Mouse (Mus musculus): ENCODE results near the gene Kpna3.
"Not testable (repeated sequence)": the region's sequence is repeated elsewhere in the genome, so short reads cannot be mapped to it uniquely, and the experiment has no call there.

Kpna3 gene

DNA sequence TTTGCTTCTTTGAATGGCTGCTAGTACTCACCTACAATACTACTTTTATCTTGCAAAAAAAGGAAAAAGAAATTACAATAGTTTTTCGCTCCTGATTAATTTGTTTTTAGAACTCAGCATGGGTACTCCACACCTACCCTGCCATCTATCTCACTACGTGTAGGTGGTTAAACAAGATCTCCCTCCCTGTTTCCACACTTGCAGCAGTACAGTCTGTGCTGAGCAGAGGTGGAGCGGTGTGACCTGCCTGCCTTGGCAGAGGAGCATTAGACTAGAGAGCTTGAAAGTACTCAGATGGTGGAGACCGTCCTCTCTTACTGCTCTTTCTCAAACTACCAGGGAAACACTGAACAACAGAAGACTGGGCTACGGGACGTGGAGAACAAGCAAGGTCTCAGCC lies 44.9 kb downstream of the Kpna3 start:
- peak; percentile 38 for DNase-seq (ENCODE audit: low read depth, low spot score)

DNA sequence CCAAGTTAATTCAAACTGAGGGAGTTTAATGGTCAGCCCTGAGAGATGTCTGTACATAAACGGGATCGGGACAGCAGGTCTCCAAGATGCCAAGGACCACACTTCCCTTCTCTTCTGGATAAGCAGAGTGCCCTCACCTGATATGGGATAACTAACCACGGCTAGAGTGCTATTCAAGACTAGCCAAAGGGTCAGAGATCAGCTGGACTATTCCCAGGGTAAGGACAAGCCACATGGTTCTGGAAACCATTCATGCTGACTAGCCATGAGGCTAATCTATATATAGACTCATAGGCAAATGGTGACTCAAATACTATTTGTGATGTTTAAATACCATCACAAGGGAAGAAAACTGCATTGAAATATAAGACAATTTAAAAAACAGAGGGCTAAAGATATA lies 49.1 kb downstream of the Kpna3 start:
- DNase-seq (ENCODE audit: low read depth, low spot score), result peak; percentile 85

DNA sequence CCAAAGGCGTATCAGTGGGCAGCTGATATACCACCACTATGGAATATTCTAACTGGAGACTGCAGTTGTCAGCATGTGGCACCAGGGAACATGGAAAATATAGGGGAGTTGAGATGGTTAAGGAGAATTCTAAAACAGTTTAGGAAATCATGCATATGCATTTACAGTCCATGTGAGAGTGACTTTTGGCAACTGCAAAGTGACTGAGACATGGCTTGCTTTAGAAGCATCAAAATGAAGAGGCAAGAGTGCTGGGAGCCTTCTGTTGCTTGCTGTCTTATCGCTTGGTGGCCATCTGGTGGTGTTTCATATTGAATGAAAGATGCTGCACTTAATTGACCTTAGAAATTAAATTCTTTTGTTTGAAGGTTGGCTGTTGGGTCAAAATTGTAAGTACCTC lies 72.4 kb downstream of the Kpna3 start:
- DNase-seq (ENCODE audit: low read depth, low spot score), result no peak

DNA sequence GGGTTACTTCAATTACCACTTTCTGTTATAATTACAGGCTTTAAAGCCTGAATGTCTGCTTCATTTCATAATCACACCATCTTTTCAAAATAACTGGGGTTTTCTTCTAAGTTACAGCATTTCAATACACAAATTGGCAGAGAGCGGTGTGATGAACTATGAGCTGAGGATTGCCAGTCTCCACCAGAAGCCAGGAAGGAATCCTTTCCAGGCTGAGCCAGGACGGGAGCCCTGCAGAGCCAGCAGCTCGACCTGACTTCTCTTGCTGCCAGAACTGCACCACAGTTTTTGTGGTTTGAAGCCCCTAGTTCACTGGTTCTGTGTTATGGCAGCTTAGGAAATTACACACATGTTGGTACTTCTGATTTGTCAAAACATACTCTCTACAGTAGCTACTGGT lies 75.0 kb downstream of the Kpna3 start:
- DNase-seq (ENCODE audit: low read depth, low spot score), result no peak

DNA sequence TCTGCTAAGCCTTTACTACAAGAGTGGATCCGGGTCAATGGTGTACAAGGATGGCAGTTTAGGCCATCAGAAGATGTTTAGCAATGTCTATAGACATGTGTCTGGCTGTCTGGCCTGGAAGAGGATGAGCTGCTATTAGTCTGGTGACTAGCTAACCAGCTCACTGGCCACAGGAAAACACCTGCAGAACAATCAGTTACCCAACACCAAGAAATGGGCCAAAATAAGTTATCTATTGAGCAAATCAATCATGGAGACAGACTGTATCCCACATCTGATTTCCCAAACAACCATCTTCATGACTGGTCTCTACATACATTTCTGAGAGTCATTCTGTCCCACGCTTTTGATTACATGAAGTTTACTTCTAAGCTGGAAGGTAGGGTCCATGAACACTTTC lies 75.9 kb downstream of the Kpna3 start:
- no peak for DNase-seq (ENCODE audit: low read depth, low spot score)

DNA sequence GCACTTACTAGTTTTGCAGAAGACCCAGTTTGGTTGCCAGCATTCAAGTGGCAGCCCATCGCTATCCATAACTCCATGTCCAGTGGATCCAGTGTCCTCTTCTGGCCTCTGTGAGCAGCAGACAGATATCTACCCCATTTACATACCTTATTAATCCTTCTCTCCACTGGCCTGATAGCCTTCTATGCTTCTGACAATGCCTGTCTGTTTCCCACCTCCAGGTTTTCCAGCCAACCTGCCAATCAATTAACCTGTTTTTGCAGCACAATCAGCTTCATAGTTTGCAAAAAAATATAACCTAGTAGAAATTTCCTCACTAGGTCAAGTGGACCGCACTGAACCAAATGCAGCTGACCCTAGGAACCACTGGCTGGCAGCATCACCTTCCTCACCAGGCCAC lies 77.4 kb downstream of the Kpna3 start:
- no peak for DNase-seq (ENCODE audit: low read depth, low spot score)

DNA sequence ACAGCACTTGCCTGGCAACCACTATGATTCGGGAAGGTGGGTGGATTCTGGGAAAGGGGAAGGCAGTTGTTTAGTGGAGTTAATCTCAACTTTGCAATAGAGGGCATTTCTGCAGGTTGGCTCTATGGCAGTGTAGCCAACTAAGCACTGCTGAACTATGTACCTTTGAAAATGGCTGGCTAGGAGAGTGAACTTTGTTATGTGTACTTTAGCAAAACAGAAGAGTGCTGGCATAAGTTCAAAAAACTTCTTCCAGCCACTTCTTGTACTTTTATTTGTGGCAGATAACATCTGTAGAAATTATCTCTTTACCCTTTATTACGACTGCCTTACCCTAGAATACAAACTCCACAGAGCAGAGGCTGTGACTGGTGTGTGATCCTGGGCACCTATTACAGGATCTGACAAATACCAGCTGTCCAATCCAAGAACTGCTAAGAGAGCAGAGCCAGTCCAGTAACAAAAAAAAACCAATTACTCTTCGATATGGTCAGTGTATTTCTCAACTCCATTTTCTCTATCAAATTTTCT lies 78.6 kb downstream of the Kpna3 start:
- DNase-seq (ENCODE audit: low read depth, low spot score), result no peak

DNA sequence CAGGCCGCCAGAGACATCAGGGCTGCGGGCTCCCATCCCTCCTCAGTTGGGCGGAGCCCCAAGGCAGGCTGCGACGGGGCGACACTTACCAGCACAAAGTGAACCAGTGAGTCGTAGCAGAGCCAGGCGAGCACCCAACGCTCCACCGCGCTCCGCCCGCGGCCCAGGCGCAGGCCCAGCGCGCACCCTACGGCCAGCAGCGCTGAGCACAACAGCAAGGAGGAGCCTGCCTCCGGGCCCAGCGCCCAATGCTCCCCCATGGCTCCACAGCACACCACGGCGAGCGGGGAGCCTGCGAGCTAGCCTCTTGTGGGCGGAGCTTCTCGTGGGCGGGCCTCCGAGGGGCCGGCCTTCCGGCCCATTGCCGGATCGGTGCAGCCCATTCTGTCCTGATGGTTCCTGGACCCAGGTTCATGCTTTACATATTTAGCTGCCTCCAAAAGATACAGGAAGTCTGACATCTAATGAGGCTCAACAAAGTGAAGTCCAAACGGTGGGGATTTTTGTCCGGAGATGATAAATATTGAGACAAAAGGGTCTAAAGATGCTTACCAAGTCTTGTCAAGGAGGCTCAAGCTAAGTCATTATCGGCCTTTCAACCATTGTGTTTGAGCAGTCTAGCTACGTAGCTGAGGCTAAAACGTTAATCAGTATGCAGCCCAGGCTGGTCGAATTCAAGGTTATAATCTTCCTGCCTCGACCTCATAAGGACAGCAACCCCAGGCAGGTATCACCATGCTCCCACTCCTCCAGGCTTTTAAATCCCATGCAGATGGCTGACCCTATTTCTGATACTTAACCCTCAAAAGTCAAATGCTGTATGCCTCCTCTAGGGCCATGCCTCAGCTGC lies 79.3 kb downstream of the Kpna3 start, which contains the start of gene Ebpl:
Gene Ebpl, minus strand, starts transcription at position 309 of the 850 bp plus-strand sequence.
- peak; percentile 90 for DNase-seq (ENCODE audit: low read depth, low spot score)

DNA sequence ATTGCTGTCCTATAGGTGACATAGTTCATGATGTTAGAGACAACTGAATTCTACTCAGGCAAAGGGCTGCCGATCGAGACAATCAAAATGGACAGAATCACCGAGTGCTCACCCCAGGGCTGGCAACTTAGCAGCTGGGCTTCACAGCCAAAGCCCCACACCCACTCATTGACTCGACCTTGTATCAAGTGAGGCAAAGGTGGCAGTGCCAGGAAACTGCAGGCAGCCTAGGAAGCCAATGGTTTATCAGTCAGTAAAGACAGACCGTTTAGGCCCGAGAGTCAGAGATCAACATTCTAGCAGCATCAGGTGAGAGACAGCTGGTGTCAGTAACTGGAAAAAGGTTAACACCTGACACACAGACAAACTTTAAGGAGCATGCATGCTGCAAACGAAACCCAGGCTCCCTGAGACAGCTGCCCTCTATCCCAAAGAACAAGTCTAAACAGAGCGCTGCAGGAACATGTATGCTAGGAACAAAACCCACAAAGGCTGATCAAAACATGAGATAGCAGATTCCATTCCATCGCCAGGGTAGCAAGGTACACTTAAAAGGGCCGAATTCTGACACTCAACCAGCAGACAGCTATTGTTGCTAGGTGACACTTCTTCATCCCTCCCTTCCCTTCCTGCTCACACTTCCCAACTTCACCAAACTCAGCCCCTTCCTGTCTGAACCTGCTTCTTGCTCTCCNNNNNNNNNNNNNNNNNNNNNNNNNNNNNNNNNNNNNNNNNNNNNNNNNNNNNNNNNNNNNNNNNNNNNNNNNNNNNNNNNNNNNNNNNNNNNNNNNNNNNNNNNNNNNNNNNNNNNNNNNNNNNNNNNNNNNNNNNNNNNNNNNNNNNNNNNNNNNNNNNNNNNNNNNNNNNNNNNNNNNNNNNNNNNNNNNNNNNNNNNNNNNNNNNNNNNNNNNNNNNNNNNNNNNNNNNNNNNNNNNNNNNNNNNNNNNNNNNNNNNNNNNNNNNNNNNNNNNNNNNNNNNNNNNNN lies 85.1 kb downstream of the Kpna3 start:
- DNase-seq (ENCODE audit: low read depth, low spot score), result no peak

DNA sequence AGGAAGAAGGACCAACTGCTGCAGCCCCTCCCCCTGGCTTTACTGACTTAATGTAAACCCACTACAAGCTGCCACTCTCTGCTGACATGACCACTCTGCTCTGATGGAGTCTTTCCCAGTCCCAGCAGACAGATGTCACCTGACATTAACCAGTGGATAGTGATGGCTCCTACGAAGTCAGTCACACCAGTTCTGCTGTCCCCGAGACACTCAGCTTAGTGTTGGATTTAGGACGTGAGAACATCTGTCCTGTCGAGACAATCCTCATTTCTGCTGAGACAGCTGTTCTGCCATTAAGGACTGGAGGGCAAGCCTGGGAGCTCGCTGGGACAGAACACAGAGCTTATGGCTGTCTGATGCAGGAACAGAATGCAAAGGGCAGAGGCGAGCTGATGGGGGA lies 88.9 kb downstream of the Kpna3 start:
- DNase-seq (ENCODE audit: low read depth, low spot score), result no peak

DNA sequence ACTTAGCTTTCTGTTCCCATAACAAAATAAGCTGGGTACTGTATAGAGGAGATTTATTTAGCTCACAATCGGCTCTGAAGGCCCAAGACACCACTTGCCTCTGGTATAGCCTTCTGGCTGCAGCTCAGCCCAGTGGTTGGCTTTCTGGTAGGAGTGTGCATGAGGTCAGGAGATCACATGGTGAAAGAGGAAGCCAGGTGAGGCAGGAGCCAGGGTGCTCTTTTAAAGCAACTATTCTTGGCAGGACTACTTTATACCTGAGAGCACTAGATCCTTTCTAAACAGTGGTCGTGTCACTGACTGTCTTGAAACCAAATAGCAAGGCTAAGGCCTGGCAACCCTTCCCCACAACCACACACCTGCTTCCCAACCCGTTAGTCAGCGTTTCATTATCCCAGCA lies 89.8 kb downstream of the Kpna3 start:
- no peak for DNase-seq (ENCODE audit: low read depth, low spot score)

DNA sequence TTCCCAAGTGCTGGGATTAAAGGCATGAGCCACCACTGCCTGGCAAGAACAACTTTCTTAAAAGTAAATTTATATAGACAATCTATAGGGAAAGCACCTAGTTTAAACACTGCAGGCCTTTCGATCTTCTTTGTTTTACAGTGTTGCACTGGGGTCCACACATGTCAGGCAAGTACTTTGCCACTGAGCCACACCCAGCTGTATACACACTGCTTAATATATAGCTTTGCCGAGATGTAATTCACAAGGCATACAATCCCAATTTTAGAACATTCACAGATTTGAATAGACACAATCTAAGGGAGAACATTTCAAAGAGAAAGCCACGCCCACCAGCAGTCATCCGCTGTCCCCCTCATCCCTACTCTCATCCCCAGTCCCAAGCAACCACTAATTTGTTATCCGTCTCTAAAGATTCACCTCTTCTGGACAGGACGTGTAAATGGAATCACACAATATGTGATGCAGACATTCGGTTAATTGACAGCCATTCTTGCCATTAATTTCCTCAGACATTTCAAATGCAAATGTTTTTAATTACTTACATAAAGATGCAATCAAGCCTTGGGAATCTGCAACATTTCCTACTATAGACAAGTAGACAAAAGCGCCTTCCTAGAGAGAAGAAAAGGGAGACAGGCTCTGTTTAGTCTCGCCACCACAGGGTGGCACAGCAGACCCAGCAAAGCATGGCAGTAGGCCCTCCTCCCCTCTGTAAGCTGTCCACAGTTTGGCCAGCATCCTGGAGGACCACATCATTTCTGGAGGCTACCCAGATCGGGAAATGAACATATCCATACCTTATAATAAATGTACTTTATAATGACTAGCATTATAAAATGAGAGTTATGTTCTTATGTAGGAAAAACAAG lies 92.6 kb downstream of the Kpna3 start:
- no peak for DNase-seq (ENCODE audit: low read depth, low spot score)

DNA sequence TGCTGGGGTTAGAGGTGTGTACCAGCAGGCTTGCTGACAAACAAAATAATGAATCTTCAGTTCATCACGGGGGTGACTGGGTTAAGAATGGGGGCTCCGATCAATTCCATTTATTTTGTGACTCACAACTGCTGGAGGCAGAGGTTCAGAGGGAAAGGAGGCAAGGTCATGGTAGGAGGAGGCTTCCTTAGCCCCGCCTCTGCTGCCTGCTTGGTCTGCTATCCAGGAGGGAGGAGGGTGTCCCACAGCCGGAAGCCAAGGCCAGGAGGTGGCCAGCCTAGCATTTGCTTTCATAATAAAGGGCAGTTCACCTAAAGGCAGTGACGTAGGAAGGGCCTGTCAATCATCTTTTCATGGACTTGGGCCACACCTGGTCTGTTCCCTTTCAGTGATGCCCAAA lies 95.1 kb downstream of the Kpna3 start:
- no peak for DNase-seq (ENCODE audit: low read depth, low spot score)

DNA sequence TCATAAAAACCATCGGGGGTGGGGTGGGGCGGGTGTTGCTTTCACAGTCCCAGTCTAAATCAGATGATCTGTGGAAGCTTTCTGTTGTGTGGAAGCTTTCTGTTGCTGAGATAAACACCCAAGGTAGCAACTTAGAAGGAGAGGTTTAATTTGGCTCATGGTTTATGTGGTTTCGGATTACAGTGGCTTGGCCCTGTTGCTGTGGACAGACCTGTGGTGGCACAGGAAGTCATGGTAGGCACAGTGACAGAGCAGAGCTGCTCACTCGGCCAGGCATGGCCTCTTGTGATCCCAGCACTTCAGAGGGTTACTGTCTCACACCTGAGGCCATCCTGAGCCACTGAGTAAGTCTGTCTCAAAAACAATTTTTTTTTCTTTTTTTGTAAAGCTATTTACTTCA lies 100.3 kb downstream of the Kpna3 start:
- no peak for DNase-seq (ENCODE audit: low read depth, low spot score)

DNA sequence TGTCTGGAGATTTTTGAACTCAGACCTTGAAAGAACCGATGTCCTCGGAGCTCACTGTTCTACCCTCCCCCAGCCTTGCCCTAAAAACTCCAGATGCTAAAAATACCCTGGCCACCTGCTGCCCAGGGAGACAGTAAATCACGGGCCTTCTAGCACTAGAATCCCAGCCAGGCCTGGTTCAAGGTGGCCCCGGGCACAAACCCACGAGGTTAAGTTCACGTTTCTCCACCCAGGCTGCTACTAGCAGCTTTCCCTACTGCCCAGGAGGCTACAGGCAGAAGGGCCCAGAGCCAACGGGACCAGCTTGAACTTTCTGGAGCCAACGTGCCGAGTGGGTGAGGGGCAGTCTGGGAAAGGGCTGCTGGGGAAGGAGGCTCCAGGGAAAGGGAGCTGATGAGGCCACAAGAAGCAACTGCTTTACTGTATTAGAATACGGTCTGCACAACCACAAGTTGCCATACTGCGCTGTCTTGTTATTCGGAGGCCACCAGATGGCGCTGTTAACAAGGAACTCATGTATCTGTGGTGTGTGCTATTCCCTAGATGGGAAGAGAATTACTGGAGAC lies 108.6 kb downstream of the Kpna3 start:
- peak; percentile 92 for DNase-seq (ENCODE audit: low read depth, low spot score)

DNA sequence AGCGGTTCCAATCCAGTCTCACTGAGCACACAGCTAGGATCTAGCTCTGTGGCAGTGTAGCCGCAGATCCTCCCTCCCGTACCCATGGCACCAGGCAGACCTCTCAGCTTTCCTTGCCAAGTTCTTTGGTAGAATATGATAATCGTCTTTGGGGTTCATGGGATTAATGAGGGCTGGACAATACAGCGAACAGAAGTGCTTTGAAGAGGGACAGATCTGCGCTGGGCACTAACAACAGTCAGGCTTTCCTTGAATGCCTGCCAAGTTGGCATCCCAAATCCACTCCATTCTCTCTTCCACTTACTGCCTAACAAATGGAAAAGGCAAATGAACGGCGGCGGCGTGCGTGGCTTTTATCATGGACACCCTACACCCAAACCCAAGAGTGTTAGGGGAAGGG lies 109.1 kb downstream of the Kpna3 start:
- no peak for DNase-seq (ENCODE audit: low read depth, low spot score)

DNA sequence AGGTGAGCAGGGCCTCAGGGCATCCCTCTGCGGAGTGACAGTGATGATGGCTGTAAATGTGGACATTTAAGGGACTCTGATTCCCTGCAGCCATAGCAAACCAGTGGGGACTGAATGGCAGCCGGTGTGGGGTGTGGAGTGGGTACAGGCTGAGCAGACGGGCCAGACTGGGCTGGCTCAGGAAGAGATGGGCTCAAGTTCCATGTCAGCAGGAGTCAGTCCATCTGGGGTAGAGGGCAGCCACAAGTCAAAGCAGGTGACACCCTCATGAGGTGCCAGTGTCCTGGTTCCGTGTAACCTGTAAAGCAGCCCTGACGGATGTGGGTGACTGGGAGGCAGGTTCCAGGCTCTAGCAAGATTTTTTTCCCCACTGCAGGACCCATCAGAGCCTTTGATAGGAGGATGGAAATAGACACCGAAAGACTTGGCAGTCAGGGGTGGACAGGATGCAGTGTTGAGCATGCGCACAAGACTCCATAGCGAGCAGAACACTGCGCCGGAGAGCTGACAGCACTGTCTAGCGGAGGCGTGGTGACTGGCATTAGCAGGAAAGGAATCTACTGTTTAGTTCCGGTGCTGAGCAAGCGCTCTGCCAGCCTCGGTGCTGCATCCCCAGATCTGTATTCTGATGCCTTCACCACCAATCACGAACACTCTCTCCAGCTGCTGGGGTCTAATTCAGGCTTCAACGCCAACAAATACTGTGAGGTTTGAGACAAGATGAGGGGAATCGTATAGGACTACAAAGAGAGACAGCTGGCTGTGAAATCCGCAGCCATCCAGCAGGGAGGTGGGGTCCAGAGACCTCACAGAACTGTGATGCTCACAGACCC lies 111.8 kb downstream of the Kpna3 start:
- peak; percentile 94 for DNase-seq (ENCODE audit: low read depth, low spot score)

DNA sequence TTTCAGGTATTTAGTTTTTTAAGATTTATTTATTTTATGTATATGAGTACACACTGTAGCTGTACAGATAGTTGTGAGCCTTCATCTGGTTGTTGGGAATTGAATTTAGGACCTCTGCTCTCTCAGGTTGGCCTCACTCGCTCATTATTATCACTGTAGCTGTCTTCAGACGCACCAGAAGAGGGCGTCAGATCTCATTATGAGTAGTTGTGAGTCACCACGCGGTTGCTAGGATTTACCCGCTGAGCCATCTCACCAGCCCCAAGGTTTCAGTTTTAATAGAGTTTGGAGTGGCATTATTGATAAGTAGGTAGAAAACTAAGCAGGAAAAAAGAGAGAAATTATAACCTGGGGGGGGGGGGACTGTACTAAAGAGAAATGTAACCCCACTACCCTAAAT lies 112.7 kb downstream of the Kpna3 start:
- DNase-seq (ENCODE audit: low read depth, low spot score), result not testable (repeated sequence)

DNA sequence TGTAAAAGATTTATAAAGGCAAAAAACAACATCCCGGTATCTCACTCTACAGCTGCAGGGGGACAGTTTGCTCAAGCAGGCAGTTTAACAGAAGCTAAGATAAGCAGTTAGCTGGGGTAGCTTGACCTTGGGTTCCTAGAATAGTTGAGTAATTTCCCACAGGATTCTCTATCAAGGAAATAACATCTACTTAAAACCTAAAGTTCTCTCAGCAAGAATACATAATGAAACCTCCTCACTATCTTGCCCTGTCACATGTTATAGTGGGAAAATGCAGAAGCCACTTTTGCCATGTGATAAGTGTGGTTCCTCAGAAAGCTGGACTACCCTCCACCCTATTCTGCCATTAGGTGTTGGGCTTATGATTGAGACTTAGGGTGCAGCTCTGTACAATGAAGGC lies 116.9 kb downstream of the Kpna3 start:
- no peak for DNase-seq (ENCODE audit: low read depth, low spot score)

DNA sequence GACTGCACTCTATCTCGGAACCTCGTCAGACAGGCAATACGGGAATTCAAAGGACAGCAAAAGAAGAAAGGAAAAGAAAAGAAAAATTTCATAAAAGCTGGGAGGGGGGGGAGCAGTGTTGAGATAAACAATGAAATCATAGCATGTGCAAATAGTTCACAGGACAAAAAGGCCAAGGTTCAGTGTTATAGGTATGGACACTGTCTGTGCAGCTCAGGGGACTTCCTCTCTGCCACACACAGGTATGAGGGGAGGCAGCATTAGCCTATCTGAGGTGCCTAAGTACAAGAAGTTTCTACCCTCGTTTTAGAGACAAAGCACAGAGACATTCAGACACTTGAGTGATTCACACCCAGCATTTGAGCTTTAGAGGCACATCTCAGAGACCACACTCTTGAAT lies 118.5 kb downstream of the Kpna3 start:
- DNase-seq (ENCODE audit: low read depth, low spot score), result no peak
